In the genomic region with DNA sequence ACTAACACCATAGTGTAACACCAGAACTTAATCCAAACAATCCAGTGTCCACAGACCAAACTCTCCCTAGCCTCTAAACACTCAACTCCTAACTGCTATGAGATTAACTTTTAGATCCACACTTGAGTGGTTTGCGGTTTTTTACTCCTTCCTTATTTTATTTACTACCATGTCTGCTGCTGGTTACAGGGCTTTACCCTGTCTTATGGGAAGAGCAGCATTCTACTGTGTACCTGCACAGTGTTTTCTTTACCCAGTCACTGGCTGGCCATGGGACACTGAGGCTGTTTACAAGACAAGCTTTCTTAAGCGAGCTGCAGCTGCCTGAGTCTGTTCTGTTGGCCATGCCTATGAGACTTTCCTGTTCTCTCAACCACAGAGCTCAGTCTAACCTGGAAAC, we compare ENCODE assay signal across 12 mouse cellular contexts. TPM values are rescaled to one million over a fixed set of nuclear protein-coding genes. Genes with fewer than 3 reads are reported as not detected.
DNase-seq lines count a peak whose midpoint lies in the region; ATAC-seq and TF ChIP-seq lines count a peak whose summit lies in the region.
"Had no signal": no experiment of that assay in that cellular context is flagged by ENCODE, and none has a peak within 500 bp of the region (broad histone marks: within the 10 kb centered on the region; RNA-seq: fewer than 3 reads in every experiment).

No protein-coding gene starts in this region.

- no peak overlapping the region for H3K4me2 ChIP-seq in heart, embryonic 13.5 days
- H3K4me2 ChIP-seq in liver, postnatal 0 days (ENCODE audit: low read depth, low read length), result 0 out of 2 replicates have a peak overlapping the region, but pooled peaks have one; percentile 11
- H3K4me2 ChIP-seq: hindbrain, embryonic 12.5 days; limb, embryonic 13.5 days had no signal

- ATAC-seq in heart, embryonic 13.5 days (ENCODE audit: extremely low read depth, insufficient number of reproducible peaks, low FRiP score, low TSS enrichment), result no peak
- peak; percentile 70 for ATAC-seq in common myeloid progenitor, adult 5-6 weeks (replicated peaks; ENCODE audit: low read depth, poor library complexity, severe bottlenecking)
- peak; percentile 47 for ATAC-seq in liver, postnatal 0 days

- H3K4me3 ChIP-seq in heart, embryonic 13.5 days, result no peak overlapping the region
- no peak overlapping the region for H3K4me3 ChIP-seq in liver, postnatal 0 days (ENCODE audit: low read depth, low read length)
- H3K4me3 ChIP-seq: hindbrain, embryonic 12.5 days; limb, embryonic 13.5 days had no signal

- no peaks in the 10 kb centered on the region for H3K9me3 ChIP-seq in heart, embryonic 13.5 days
- H3K9me3 ChIP-seq in liver, postnatal 0 days (ENCODE audit: low read length), result no peaks in the 10 kb centered on the region
- H3K9me3 ChIP-seq: hindbrain, embryonic 12.5 days; limb, embryonic 13.5 days had no signal

- H3K36me3 ChIP-seq in heart, embryonic 13.5 days, result peaks cover 28% of the 10 kb centered on the region
- peaks cover 20% of the 10 kb centered on the region for H3K36me3 ChIP-seq in liver, postnatal 0 days (replicated peaks; ENCODE audit: insufficient read depth, low read length)

- no peak for DNase-seq in heart, adult 9 months (ENCODE audit: low spot score in 2 of 2)
- peak; percentile 57 for DNase-seq in A20 (ENCODE audit: low read depth, low spot score)
- DNase-seq in liver, postnatal 0 days, result no peak
- DNase-seq in right cerebral cortex, postnatal 36 days (ENCODE audit: low spot score in 2 of 2), result no peak
- DNase-seq in ovary, postnatal 14 days (ENCODE audit: low spot score), result no peak
- DNase-seq in adrenal gland, postnatal 14 days, result no peak
- DNase-seq: adrenal gland, postnatal 10 days had no signal

- no peak for TF ChIP-seq EP300 in liver, postnatal 0 days (IDR thresholded peaks at IDR 0.05; ENCODE audit: low read depth)

- H3K9ac ChIP-seq in heart, embryonic 13.5 days, result peak overlapping the region; percentile 1; the same call in 1 of the 2 replicates
- no peak overlapping the region for H3K9ac ChIP-seq in liver, postnatal 0 days (replicated peaks)
- H3K9ac ChIP-seq: hindbrain, embryonic 12.5 days; limb, embryonic 13.5 days had no signal

- WGBS in heart, embryonic 13.5 days, result 54% methylated on average over 2 of the region's 2 CpGs
- 24% methylated on average over 2 of the region's 2 CpGs for WGBS in liver, postnatal 0 days (ENCODE audit: insufficient replicate concordance)

- H3K4me1 ChIP-seq in heart, embryonic 13.5 days, result peaks cover 52% of the 10 kb centered on the region
- H3K4me1 ChIP-seq in liver, postnatal 0 days (ENCODE audit: insufficient read depth), result peaks cover 29% of the 10 kb centered on the region

- no peak for TF ChIP-seq CTCF in liver, postnatal 0 days (IDR thresholded peaks at IDR 0.05; ENCODE audit: low read depth)

- H3K27me3 ChIP-seq in heart, embryonic 13.5 days (replicated peaks), result no peaks in the 10 kb centered on the region
- no peaks in the 10 kb centered on the region for H3K27me3 ChIP-seq in liver, postnatal 0 days (ENCODE audit: insufficient read depth, low read length)
- H3K27me3 ChIP-seq: CH12.LX; hindbrain, embryonic 12.5 days; limb, embryonic 13.5 days had no signal

- H3K27ac ChIP-seq in heart, embryonic 13.5 days (replicated peaks), result no peak overlapping the region
- peak overlapping the region; percentile 17; the same call in 1 of the 2 replicates for H3K27ac ChIP-seq in liver, postnatal 0 days (ENCODE audit: low read depth)
- H3K27ac ChIP-seq: hindbrain, embryonic 12.5 days; limb, embryonic 13.5 days had no signal

RNA-seq across cellular contexts. Expression of gene Usp15, which starts 13.1 kb away (rescaled TPM):
- polyA plus RNA-seq in heart, embryonic 13.5 days (2015; fragmentation: Nextera tagmentation; extraction: Ambion mirVana), result 54.7 and 60.2 TPM in 2 replicates
- 260 and 320 TPM in 2 replicates for total RNA-seq in common myeloid progenitor, adult 5-6 weeks (2017)
- polyA plus RNA-seq in liver, postnatal 0 days (2015; fragmentation: Nextera tagmentation; extraction: Ambion mirVana), result 59.3 and 59.9 TPM in 2 replicates
- 92.2 and 94.3 TPM in 2 replicates for total RNA-seq in adrenal gland, postnatal 14 days (2021)
